Mouse (Mus musculus) gonadal fat pad, adult 2 months (tissue): ENCODE data around the gene Trpm4. TPM values are rescaled to one million over a fixed set of nuclear protein-coding genes. Genes with fewer than 3 reads are reported as not detected.
"Not testable (repeated sequence)": the region's sequence is repeated elsewhere in the genome, so short reads cannot be mapped to it uniquely, and the experiment has no call there.

Experiments
- DNase-seq: peaks from one replicate; pipeline ENCODE4 v3.0.0-alpha.2; 2012; ENCODE audit warnings: low read depth
- polyA plus RNA-seq: library from polyadenylated mRNA; depleted of rRNA; stranded (reverse); fragments of >200 nt; gene quantifications from 2 replicates; pipeline ENCODE4 v1.2.3, GENCODE M21; 2012; rRNA removed

The Trpm4 gene
- polyA plus RNA-seq: 41.6 and 48.8 TPM in 2 replicates

GRCm38 (mm10) chr7:45333431-45333982, at the start of gene Trpm4:
Trpm4 (minus strand) TSS chr7:45333780.
- DNase-seq: no peak

- no peak for DNase-seq
Observed at GRCm38 (mm10) chr7:45376057-45376456, 42.5 kb upstream of the Trpm4 start.

- no peak for DNase-seq
Observed at GRCm38 (mm10) chr7:45374620-45375019, 41.0 kb upstream of the Trpm4 start.

DNA sequence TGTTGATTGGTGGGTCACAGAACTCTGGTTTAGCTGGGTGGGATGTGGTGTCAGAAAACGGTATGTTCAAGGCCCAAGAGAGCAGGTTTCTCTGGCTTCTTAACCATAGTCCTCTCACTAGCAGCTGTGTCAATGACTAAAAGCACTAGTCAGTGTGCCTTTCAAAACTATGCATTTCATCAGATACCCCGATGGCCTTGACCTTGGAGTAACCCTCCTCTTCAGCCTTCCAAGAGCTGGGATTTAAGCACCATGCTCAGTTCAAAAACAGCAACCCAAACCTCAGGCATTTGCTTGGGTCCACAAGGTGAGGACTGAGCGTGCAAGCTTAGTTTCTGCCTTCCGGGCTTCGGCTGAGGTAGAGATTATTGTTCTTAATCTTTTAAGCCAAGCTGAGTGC, 38.8 kb upstream of the Trpm4 start:
- DNase-seq: no peak

DNA sequence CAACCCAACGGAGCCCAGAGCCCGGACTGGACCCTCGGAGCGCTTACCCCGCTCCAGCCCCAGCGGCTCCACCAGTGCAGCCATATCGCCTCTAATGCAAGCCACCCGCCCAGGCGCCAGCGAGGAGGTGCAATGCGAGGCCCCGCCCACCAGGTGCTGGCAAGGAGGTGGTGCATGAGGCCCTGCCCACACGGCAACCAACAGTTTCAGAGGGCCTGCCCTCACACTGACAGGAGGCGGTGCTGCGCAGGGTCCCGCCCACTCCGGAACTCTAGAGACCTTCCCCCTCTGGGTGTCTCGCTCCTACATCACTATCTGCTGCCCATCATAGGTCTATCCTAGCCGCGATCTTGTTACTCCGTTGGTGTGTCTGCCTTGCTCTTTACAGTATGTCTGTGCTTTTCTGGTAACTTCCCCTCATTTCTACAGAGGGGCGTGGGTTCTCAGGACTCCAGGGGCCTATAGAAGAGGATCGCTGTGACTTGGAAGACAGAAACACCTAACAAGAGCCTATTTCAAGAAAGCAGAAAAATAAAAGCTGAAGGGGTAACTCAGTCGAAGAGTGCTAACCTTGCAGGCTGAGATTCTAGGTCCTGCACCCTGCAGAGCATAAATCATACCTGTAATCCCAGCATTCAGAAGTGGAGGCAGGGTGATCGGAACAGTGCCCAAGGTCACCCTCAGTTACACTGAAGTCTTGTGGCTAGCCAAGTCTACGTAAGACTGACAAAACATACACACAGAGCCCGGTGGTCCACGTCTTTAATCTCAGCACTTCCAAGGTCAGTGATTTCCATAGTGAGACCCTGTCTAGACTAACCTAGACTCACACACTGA, 37.1 kb upstream of the Trpm4 start, which contains the start of gene Lin7b:
TSS of gene Lin7b (minus strand) at position 109 of the 837 bp plus-strand sequence.
- DNase-seq: peak; percentile 34

DNA sequence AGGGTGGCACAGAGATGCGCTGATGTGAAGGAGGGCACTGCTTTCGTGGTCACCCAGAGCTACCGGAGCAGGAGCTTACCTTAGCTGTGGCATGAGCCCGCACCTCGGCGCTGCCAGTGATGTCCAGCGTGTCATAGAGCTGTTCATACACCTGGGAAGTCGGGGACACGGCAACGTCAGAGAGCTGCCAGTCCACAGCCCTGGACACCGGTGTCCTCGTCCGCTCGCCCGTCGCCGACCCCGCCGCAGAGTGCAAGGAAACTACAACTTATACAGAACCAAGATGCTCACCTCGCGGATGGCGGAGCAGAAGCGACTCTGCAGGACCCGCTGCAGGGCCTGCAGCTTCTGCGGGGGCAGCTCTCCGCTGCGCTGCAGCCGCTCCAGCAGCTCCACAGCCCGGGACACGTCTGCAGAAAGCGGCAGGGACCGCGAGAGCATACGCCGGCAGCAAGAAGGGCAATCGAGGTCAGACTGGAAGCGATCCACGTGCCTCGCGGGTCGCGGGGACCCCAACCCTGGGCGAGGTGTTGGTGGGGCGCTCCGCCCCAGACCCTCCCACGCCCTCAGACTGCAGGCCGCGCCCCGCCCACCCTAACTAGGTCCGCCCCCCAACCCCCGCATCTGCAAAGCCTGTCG, 36.4 kb upstream of the Trpm4 start:
- no peak for DNase-seq

GRCm38 (mm10) chr7:45369022-45369745, 35.6 kb upstream of the Trpm4 start:
- DNase-seq: no peak

DNA sequence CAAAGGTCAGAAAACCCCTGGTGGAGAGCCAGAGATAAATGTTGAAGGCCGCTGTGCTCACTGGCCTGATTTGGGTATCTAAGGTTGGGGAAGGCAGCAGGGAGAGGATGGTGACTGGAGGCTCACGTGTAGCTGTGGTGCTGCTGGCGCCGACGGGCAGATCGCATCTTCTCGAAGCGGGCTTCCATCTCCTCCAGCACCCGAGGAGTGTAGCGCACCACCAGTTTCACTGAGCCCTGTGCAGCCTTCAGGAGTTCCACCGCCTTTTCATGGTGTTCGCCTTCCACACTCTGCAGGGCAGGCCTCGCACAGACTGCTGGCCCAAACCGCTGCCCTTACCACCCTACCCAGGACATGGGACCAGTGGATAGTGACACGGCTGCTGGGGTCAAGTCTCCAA, 34.6 kb upstream of the Trpm4 start:
- no peak for DNase-seq

DNA sequence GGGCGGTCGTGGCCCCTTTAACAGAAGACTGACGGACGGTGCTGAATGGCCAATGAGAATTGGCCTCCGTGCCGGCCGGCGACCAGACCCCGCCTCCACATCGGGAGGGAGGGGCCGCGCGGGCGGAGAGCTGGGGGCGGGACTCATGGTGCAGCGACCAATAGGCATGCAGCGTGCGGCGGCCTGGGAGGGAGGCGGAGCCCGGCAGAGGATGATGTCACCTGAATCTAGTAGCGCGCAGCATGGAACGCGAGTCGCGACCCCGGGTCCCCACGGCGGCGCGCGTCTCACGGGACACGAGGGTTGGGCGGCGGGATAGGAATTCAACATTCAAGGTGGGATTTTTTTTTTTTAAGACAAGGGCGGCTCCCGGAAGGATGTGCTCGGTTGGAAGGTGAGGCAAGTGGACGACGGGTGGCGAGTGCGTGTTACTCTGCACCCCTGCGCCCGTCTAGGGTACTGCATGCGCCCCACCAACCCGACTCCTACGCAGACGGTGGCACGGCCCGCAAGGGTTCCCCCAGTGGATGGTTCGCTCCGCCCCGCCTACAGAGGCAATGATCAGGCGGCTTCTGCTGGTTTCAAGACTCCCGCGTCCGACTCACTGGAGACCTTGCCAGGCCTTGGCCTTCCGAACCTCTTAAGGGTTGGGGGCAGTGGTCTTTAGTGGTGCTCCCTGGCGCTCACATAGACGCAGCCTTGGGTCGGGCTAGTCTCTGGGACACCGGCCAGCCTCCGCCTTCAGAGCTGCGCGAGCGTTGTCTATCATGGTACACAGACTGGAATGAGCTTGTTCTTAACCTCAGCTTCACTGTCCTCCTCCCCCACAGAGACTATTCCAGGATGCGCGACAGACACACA, 33.7 kb upstream of the Trpm4 start:
- peak; percentile 38 for DNase-seq

DNA sequence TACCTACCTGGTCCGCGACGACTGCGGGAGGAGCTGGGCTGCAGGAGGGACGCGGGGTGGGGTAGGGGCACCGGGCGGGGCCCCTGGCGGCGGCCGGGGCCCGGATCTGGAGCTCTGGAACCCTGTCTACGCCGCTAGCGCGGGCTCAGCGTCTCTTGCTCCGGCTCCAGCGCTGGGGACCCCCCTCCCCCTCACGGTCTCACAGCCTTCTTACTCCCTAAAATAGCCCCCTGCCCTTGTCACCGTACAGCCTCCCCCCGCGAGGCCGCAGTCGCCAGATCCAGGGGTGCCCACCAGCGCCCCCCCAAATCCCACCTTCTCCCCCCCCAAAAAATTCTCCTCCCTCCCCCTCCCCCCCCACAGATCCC, 33.1 kb upstream of the Trpm4 start, which contains the start of gene Ppfia3:
TSS of gene Ppfia3 (minus strand) at position 368 of the 368 bp plus-strand sequence.
- no peak for DNase-seq

DNA sequence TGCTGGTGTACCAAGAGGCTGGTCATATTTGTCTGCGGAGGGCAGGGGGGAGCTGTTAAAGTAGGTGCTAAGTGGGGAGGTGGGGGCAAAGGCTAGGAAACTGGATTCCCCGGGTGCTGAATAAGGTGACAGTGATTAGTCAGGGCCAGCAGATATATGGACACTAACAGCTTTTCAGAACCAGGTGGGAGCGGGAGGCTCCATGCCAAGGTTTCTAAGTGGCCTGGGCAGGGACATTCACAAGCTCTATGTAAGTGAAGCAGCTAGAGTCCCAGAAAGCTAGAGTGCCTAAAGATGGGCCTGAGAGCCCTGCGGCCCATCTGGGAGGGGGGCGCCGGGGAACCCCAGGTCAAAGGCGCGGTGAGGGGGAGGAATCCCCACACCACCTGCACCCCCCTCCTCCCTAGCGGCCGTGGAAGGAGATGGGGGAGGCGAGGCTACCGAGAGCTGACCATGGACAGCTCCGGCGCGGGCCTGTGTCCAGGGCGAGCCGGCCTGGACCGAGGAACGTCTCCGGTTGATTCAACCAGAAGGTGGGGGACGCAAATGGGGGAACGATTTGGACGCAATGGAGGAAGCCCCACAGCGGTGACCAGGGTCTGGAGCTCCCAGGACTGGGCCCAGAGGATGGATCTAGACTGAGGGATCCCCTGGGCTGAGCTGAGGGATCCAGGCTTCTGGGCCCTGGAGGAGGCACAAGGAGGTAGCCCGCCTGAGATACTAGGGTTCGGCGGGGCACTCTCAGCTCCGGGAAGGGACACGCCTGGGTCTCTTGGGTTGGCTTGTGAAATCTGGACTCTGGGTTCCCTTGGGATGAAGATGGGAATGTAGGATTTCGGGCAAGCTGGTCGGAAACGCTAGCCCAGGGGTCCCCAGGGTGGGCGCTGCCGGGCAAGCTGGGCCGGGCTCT, 32.4 kb upstream of the Trpm4 start:
- no peak for DNase-seq

DNA sequence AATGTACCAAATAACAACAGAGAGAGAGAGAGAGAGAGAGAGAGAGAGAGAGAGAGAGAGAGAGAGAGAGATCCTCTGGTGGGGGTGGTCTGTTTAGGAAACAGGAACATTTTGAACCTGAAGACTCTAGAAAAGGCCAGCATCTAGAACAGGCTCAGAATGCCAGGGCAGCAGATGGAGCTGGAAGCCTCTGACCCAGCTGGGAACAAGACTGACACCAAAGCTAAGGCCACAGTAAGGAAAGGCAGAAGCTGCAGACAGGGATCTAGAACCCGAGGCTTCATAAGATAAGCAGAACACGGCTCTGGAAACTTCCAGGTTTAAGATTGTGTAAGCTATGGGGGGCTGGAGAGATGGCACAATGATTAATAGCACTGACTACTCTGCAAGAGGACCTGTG, 30.4 kb upstream of the Trpm4 start:
- no peak for DNase-seq

DNA sequence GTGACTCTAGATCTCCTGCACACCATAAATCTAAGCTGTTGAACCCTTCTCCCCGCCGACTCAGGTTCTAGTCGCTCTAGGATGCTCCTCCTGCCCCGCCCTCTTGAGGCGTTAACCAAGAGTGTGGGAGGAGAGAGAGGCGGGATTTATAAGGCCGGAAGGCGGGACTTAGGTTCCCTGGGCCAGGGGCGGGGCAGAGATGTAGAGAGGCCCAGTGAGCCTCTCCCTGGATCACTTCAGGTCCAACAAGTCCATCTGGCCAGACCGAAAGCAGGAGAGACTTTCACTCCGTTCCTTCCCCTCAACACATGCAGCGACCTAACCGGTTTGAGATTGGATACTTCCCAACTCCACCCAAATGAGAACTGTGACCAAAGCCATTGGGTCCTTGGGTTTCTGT, 29.2 kb upstream of the Trpm4 start:
- DNase-seq: no peak

GRCm38 (mm10) chr7:45361243-45361804, 27.7 kb upstream of the Trpm4 start:
- no peak for DNase-seq

- DNase-seq: no peak
Observed at GRCm38 (mm10) chr7:45360404-45361125, 27.0 kb upstream of the Trpm4 start.

- not testable (repeated sequence) for DNase-seq
Observed at GRCm38 (mm10) chr7:45359081-45359480, 25.5 kb upstream of the Trpm4 start.

GRCm38 (mm10) chr7:45356087-45356486, 22.5 kb upstream of the Trpm4 start:
- DNase-seq: no peak

DNA sequence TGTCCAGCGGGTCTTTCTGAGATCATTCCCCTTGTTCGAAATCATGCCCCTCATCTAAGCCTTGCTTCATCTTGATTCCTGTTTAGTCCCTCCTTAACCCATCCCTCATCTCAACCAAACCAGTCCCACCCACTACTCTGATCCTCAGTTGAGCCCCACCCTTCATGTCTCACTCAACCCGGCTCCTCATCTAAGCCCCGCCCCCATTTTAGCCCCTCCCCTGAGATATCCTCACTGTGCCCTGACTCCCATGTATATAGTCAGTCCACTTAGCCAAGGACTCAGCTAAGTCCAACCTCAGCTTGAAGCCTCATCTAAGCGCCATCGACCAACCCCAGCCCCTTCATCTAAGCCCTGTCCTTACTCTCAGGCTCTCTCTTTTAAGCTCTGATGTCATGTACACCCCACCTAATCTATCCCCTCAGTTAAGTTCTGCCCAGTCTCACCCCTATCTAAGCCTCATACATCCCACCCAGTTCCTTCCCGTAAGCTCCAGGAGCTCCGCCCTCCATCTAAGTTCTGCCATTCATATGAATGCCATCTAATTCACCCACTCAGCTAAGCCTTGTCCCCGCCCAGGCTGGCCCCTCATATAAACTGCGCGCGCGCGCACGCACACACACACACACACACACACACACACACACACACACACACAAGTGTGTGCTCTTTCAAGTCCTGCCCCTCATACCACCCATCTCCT, 21.9 kb upstream of the Trpm4 start:
- DNase-seq: no peak
